Mouse (Mus musculus): ENCODE measurements at regions not wholly inside any gene's neighbourhood (a gene's known extent, or its start where the extent isn't known, plus 50 kb on each side); places are given as distances from the start of the nearest gene placed in this dataset.

DNA sequence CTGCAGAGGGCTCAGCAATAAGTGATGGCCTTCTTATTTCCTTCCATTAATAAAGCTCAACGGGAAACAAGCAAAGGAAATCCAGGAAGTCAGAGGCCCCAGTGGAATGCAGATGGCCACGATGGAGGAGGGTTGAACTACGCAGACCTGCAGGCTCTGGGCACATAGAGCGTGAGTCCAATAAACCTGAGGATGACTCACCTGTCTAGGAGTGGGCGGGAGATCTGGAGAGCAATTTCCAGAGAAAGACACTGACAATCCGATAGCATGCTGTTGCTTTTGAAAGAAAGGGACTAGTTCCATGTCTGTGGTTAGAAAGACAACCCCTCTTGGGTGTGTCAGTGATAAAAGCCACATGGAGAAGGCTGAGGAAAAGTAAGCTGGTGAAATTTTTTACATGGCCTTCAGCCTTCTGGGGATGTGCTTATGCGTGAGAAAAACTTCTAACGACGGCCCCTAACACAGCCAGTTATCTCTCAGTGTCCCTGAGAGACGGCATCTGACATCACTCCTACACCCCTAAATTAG is 181.3 kb downstream of the Cand1 start:
- WGBS = 89% methylated on average over 10 of the region's 10 CpGs
- H3K27me3 ChIP-seq (ENCODE audit: insufficient read depth, low read length) = no peaks in the 10 kb centered on the region

DNA sequence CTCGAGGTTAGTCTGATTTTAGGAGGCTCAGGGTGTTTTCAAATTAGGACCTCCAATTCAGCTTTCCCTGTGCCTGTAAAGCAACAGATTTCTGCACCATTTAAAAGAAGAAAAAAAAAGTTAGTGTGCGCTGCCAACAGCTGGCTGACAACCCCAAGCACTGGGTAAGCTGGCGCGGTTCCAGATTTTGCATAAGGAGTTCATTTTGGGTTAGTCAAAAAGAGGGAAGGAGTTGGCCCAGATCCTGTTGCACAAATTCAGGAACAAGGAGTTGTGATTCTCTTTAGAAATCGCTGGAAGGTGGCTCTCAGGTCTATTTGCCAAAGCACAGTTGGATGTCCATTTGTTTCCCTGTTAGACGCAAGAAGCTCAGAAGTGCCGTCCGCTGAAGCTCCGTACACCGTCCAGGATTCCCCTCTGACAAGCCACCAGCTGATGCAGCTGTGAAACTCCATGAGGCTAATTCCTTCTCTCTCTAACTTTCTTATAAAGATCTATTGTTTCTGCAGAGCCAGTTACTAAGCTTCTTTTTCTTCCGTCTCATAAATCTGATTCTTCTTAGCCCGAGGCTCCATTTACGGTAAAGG is 184.6 kb downstream of the Cand1 start:
- Histone ChIP-seq H3K4me2 (ENCODE audit: low read depth, low read length, poor library complexity, severe bottlenecking) (no peak overlapping the region), H3K36me3 (ENCODE audit: insufficient read depth, low read length) (no peaks in the 10 kb centered on the region), H3K4me1 (ENCODE audit: insufficient read depth, low read length) (no peaks in the 10 kb centered on the region), H3K9me3 (ENCODE audit: low read length) (no peaks in the 10 kb centered on the region), H3K4me3 (ENCODE audit: low read depth, low read length) (no peak overlapping the region), H3K27me3 (ENCODE audit: insufficient read depth, low read length) (no peaks in the 10 kb centered on the region), H3K27ac (ENCODE audit: low read depth, low read length) (no peak overlapping the region), H3K9ac (replicated peaks; ENCODE audit: low read length, poor library complexity, severe bottlenecking) (no peak overlapping the region)
- TF ChIP-seq CTCF (IDR thresholded peaks at IDR 0.05) = no peak
- DNase-seq (ENCODE audit: low spot score) (peak; percentile 86), ATAC-seq (ENCODE audit: low FRiP score) (no peak)
- 49% methylated on average over 13 of the region's 13 CpGs for WGBS

More for the DNA sequence above, 181.3 kb downstream of the Cand1 start:
- Histone ChIP-seq H3K4me3 (ENCODE audit: low read depth, low read length) (no peak overlapping the region), H3K27ac (ENCODE audit: low read depth, low read length) (no peak overlapping the region), H3K4me2 (ENCODE audit: low read depth, low read length, poor library complexity, severe bottlenecking) (no peak overlapping the region), H3K36me3 (ENCODE audit: insufficient read depth, low read length) (no peaks in the 10 kb centered on the region), H3K9ac (replicated peaks; ENCODE audit: low read length, poor library complexity, severe bottlenecking) (no peak overlapping the region), H3K4me1 (ENCODE audit: insufficient read depth, low read length) (no peaks in the 10 kb centered on the region), H3K9me3 (ENCODE audit: low read length) (no peaks in the 10 kb centered on the region)
- DNase-seq (ENCODE audit: low spot score) = no peak
- ATAC-seq (ENCODE audit: low FRiP score) = no peak
- no peak for TF ChIP-seq CTCF (IDR thresholded peaks at IDR 0.05)

DNA sequence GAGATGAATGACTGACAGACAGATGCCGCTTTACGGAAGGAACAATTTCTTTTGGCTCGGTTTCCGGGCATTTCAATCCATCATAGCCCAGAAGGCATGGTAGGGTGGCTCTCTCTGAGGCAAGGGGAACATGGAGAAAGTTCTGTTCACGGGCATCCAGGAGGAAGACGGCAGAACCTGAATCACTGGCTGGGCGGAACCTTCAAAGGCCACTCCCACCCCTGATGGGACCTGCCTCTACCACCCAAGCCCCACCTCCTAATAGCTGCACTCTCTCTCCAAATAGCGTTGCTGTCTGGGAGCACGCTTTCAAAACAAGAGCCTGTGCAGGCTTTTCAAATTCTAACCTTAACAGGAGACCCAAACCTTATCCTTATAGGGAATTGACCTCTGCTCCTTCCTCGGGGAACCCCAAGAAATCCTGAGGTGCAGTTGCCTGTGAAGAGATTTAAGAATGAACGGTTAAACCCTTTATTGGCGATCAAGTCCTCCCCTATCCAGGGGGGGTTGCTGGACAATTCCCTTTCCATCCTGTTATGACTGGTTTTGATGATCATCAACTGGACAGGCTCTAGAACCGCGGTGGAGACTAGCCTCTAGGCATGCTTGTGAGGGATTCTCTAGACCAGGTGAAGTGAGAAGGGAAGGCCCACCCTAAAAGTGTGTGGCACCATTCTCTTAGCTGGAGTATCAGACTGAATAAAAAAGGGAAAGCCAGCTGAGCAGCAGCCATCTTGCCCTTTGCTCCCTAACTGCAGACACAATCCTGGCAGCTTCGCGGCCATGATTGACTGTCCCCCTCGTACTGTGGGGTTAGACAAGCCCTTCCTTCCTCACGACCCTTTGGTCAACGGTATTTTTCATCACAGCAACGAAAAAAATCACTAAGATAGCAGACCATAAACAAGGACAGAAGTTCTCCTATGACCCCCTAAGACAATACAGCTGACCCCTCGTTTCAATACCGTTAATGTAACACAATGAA is 184.5 kb upstream of the Dyrk2 start:
- DNase-seq (ENCODE audit: low spot score) (no peak), ATAC-seq (ENCODE audit: low FRiP score) (no peak)
- Histone ChIP-seq H3K4me1 (ENCODE audit: insufficient read depth, low read length) (no peaks in the 10 kb centered on the region), H3K9me3 (ENCODE audit: low read length) (no peaks in the 10 kb centered on the region), H3K27me3 (ENCODE audit: insufficient read depth, low read length) (no peaks in the 10 kb centered on the region), H3K27ac (ENCODE audit: low read depth, low read length) (no peak overlapping the region), H3K4me3 (ENCODE audit: low read depth, low read length) (no peak overlapping the region), H3K4me2 (ENCODE audit: low read depth, low read length, poor library complexity, severe bottlenecking) (no peak overlapping the region), H3K9ac (replicated peaks; ENCODE audit: low read length, poor library complexity, severe bottlenecking) (no peak overlapping the region), H3K36me3 (ENCODE audit: insufficient read depth, low read length) (no peaks in the 10 kb centered on the region)
- 84% methylated on average over 22 of the region's 22 CpGs for WGBS
- no peak for TF ChIP-seq CTCF (IDR thresholded peaks at IDR 0.05)

DNA sequence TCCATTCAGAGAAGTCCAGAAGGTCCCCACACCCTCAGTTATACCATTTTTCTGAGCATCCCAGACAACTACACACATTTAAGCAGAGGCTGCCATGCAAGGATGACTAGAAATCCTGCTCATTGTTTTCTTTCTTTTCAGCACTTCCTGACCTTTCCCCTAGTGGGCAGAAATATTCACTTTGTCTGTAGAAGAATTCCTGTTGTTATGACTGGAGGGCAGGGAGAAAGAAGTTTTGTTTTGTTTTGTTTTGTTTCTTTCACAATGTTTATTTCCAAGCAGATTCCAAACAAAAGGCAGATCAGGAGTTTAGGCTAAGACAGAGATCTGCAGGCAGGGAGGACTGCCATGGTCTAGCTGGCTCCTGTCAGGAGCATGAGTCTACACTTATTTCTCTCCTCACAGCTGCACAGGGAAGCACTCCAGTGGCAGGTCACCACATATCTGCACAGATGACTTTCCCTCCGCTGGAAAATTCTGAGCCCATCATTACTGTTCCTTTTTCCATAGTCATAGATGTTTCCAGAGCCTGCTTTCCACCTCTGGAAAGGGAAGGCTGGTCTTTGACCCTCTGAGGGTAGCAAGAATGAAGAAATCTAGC is 182.5 kb upstream of the Dyrk2 start:
- H3K4me3 ChIP-seq (ENCODE audit: low read depth, low read length) = no peak overlapping the region
- no peak; the same call in 1 of the 2 replicates for TF ChIP-seq CTCF (IDR thresholded peaks at IDR 0.05)
- no peak for ATAC-seq (ENCODE audit: low FRiP score)
- no peaks in the 10 kb centered on the region for H3K4me1 ChIP-seq (ENCODE audit: insufficient read depth, low read length)
- DNase-seq (ENCODE audit: low spot score) = no peak
- no peaks in the 10 kb centered on the region for H3K36me3 ChIP-seq (ENCODE audit: insufficient read depth, low read length)
- no peak overlapping the region for H3K4me2 ChIP-seq (ENCODE audit: low read depth, low read length, poor library complexity, severe bottlenecking)
- H3K27ac ChIP-seq (ENCODE audit: low read depth, low read length) = no peak overlapping the region
- H3K9ac ChIP-seq (replicated peaks; ENCODE audit: low read length, poor library complexity, severe bottlenecking) = no peak overlapping the region
- H3K9me3 ChIP-seq (ENCODE audit: low read length) = no peaks in the 10 kb centered on the region
- 84% methylated on average over 1 of the region's 1 CpGs for WGBS
- H3K27me3 ChIP-seq (ENCODE audit: insufficient read depth, low read length) = no peaks in the 10 kb centered on the region

DNA sequence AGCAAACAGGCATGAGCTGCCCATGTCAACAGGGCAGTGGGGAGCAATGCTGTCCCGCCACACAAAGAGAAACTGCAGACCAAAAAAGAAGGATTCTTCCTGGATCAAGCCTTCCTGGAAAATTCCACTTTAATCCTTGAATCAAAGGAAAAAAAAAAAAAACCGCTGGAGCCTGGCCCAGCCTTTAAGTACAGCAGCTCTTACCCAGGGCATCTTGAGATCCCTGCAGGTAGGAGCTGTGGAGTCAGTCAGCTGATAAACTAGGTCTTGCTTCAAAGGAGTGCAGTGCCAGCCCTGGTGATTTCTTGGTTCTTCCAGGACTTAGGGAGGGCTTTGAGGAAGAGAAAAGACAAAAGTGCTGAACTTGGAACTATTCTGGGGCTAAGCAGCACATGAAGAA is 181.6 kb upstream of the Dyrk2 start:
- ATAC-seq (ENCODE audit: low FRiP score) (no peak), DNase-seq (ENCODE audit: low spot score) (no peak)
- no peak for TF ChIP-seq CTCF (IDR thresholded peaks at IDR 0.05)
- Histone ChIP-seq H3K9ac (replicated peaks; ENCODE audit: low read length, poor library complexity, severe bottlenecking) (no peak overlapping the region), H3K4me3 (ENCODE audit: low read depth, low read length) (no peak overlapping the region), H3K27me3 (ENCODE audit: insufficient read depth, low read length) (no peaks in the 10 kb centered on the region), H3K27ac (ENCODE audit: low read depth, low read length) (no peak overlapping the region), H3K9me3 (ENCODE audit: low read length) (no peaks in the 10 kb centered on the region), H3K4me1 (ENCODE audit: insufficient read depth, low read length) (no peaks in the 10 kb centered on the region), H3K36me3 (ENCODE audit: insufficient read depth, low read length) (no peaks in the 10 kb centered on the region), H3K4me2 (ENCODE audit: low read depth, low read length, poor library complexity, severe bottlenecking) (no peak overlapping the region)
- WGBS = 35% methylated on average over 2 of the region's 2 CpGs
